Mouse (Mus musculus) granulocyte monocyte progenitor cell, adult 5-6 weeks (primary cell): ENCODE data around the gene Nprl3. TPM values are rescaled to one million over a fixed set of nuclear protein-coding genes. Genes with fewer than 3 reads are reported as not detected.
A peak's percentile ranks its signal among the peaks of the same experiment; 100 is the strongest.
"Not testable (repeated sequence)": the region's sequence is repeated elsewhere in the genome, so short reads cannot be mapped to it uniquely, and the experiment has no call there.

Experiments
- ATAC-seq: replicated peaks from 2 replicates; pipeline ENCODE4 v1.8.0; 2016; ENCODE audit warnings: mild to moderate bottlenecking, moderate TSS enrichment, inconsistent platforms; ENCODE audit not compliant: poor library complexity, severe bottlenecking
- total RNA-seq, 2 experiments: library from RNA; stranded (forward) in 1 of 2; stranded (reverse) in 1 of 2; fragments of 200-712, 200-1000 nt in 1 of 2; fragments of >200 nt in 1 of 2; fragmentation: Nextera tagmentation in 1 of 2; gene quantifications; 2 replicates each; pipeline ENCODE4 v1.2.3; 2014 to 2017

Gene Nprl3
- 25.3 and 28.6 TPM in 2 replicates for total RNA-seq (2014; fragmentation: Nextera tagmentation)
- total RNA-seq (2017), result 17.7 and 18.6 TPM in 2 replicates

DNA sequence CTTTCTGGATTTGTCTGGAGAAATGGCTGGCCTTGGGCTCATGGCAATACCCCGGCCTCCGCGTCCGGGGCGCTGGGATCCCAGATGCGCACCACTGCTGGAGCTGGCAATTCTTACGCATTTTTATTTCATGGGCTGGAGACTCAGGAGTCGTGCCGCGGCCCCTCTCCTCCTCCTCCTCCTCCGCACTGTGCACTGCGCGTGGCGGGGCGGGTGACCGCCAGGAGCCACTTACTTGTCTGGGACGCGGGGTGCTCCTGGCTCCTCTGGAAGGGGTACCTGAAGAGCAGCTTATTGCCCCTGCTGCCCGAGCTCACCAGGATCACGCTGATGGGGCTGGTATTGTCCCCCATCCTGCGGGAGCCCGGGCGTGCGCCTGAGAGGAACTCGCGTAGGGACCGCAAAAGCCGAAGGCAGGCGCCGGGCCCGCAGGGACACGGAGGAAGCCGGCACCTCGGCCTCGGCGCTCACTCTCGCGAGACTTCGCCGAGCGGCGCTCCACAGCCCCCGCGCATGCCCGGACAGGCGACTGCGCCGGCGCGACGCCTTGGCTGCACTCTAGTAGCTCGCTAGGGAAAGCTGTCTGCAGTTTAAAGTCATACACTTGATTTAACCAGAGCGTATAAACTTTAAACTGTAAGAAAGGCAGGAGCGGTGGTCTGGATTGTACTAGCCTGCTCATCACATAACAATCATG is at the start of gene Nprl3:
Gene Nprl3 (minus strand): TSS at position 520 of the 697 bp plus-strand sequence.
- peak; percentile 93 for ATAC-seq

DNA sequence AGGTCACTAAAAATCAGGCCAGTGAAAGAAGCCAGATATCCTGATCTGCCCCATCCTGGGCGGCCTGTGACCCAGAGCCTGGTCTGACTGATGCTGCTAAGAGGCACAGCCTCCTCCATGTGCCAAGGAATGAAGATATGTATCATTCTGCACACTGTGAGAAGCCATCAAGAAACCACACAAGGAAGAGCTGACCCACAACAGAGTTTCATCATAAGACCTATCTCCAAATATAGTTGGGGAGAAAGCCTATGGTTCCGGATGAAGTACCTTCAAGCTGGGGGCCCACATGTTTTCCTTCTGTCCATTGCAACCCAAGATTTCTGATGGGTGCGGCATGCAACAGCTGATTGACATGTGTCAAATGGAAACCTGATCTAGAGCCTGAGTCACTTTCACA is 48.5 kb upstream of the Nprl3 start:
- ATAC-seq, result peak; percentile 58

DNA sequence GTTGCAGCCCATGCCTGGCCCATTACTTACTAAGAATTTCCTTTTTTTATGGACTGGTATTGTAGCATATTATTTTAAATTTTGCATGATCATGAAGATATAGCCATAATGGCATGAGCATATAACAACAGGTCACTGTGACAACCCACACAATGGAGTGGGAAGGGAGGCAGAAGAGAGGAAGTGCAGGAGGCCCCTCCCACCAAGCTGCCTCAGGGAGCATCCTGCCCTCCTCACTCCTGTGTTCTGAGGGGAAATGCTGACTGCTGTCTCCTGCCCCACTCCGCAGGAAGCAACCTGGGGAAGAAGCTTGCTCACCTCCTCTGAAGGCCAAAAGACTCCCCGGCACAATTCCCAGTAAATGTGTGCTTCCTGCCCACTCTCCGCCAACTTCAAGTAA is 42.4 kb upstream of the Nprl3 start:
- peak; percentile 69 for ATAC-seq

DNA sequence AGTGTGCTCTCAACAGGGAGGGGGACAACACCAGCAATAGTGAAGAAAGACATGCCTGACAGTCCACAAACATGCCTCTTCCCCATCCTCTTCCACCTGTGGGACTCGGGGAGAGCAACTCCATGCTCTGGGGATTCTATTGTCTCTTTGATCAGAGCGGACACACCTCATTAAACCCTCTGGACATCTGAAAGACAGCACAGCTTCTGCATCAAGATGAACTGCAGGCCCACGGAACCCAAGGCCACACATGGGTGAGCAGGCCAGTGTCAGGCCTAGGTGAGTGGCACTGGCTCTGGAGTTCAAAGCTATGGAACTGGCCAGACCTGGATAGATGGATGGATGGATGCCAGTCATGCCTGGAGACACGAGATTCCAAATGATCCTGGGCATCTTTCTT is 41.9 kb upstream of the Nprl3 start:
- no peak for ATAC-seq

DNA sequence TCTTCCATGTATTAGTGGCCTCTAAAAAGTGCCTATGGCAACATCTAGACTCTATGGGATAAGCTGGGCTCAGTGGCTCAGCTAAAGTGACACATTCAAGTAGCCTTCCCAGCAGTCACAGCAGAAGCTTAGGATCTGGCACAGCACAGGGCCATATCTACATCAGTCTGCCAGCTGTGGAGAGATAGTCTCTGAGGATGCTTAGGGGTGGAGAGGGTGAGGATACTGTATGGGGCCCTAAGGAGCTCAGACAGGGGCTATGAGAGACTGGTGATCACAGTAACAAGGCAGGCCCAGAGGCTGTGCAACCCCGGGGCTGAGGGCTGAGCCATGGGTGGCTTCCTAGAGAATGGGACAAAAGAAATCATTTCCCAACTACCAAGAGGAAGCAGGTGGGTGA is 39.5 kb upstream of the Nprl3 start:
- no peak for ATAC-seq

DNA sequence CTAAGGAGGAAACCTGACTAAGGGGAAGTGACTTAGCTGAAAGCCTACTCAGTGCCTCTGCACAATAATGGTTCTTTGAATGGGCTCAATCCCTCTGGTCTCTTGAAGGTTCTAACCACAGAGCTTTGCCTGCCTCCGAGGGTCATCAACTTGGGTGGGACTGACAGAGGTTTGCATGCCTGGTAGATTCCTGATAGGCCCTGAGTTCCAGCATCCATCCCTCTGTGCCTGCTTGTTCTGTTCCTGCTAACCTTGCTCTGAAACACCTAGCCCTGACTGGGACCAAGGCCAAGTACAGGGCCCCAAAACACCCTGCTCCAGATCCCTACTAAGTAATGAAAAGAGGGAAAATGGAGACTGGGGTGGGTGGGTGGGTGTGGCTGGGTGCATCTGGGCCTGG is 35.9 kb upstream of the Nprl3 start:
- ATAC-seq, result no peak

DNA sequence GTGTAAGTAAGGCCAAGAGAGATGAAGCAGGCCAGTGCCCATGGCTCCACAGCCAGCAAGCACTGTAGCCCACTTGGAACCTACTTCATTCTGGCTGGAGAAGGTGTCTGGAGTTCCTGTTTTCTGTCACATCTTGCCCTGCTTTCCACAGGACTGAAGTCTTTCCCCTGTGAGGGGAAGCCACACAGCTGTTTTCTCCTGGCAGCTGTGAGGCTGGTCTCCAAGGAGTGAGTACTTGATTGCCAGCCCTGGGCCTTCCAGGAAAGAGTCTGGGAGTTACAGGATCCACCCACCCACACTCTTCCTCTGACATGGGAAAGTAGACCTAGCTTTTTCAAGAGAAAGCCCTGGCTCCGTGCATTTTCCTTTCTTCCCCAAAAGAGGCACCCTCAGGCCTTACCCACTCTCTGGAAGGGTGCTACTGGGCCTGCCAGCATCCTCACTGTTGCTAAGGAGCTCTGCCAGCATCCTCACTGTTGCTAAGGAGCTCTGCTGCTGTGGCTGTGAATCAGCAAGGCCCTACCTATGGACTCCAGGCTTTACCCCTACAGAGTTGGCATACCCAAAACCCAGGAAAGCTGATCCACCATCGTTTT is 35.4 kb upstream of the Nprl3 start:
- ATAC-seq, result no peak

DNA sequence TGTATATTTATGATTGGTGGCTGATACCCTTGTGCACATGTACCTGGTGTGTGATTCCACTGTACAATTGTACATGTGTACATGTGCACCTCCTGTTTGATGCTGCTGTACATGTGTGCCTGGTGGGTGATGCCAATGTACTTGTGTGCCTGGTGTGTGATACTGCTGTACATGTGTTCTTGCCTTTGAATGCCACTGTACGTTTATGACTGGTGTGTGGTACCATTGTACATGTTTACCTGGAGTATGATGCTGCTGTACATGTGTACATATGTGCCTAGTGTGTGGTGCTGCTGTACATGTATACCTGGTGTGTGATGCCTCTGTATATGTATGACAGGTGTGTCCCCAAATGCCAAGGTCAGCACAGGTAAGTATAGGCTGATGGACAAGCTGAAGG is 34.0 kb upstream of the Nprl3 start:
- no peak for ATAC-seq

DNA sequence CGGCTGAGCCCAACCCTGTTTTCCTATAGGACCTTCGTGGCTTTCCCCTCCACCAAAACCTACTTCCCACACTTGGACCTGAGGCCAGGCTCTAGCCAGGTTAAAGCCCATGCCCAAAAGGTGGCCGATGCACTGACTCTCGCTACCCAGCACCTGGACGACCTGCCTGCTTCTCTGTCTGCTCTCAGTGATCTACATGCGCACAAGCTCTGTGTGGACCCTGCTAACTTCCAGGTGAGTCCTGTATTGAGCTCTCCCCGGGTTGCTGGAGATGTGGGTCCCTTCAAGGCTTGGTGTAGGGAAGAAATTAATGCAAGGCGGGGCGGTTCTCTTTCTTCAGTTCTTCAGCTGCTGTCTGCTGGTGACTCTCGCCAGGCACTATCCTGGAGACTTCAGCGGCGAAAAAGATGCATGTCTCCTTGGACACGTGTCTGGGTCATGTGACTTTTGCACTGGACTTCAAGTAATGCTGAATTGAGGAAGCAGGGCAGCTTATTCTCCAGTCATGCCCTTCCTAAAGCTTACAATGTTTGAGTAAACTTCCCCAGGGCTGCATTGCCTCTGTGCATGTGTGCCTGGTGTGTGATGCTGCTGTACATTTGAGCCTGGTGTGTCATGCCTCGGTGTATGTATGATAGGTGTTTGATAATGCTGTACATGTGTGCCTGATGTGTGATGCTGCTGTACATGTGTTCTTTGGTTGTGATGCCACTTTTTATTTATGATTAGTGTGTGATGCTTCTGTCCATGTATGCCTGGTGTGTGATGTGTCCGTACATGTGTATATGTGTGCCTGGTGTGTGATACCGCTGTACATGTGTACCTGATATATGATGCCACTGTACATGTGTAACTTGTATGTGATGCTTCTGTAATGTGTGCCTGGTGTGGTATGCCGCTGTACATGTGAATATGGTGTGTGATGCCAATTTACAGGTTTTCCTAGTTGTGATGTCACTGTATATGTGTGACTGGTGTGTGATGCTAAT is 33.1 kb upstream of the Nprl3 start:
- peak; percentile 55 for ATAC-seq

DNA sequence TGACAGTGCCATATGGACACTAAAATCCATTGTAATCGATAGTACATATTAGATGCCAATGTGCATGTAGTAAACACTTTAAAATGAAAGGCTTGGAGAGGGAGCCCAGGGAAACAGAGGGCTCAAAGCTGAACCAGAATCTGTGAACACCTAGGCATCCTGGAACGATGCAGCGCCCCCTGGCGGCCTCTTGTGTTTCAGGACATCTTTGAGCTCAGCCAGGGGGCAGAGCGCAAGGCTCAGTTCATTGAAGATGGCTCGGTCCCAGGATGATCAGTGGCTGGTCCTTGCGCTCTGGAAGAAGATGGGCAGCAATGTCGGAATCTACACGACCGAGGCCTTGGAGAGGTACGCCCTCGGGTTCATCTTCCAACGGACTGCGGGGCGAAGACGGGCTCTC is 32.4 kb upstream of the Nprl3 start, which contains the start of gene Hbq1a:
Gene Hbq1a (plus strand): TSS at position 205 of the 400 bp plus-strand sequence.
- peak; percentile 73 for ATAC-seq

DNA sequence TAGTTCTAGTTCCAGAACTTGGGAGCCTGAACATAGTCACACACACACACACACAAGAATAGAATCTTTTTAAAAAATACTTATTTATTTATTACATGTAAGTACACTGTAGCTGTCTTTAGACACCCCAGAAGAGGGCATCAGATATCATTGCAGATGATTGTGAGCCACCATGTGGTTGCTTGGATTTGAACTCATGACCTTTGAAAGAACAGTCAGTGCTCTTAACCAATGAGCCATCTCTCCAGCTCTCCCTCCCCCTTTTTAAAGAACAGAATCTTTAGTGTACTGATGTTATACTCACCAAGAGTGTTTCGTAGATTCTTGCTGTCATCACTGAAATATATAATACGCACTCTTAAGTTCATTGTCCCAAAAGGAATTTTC is 31.0 kb upstream of the Nprl3 start:
- no peak for ATAC-seq

DNA sequence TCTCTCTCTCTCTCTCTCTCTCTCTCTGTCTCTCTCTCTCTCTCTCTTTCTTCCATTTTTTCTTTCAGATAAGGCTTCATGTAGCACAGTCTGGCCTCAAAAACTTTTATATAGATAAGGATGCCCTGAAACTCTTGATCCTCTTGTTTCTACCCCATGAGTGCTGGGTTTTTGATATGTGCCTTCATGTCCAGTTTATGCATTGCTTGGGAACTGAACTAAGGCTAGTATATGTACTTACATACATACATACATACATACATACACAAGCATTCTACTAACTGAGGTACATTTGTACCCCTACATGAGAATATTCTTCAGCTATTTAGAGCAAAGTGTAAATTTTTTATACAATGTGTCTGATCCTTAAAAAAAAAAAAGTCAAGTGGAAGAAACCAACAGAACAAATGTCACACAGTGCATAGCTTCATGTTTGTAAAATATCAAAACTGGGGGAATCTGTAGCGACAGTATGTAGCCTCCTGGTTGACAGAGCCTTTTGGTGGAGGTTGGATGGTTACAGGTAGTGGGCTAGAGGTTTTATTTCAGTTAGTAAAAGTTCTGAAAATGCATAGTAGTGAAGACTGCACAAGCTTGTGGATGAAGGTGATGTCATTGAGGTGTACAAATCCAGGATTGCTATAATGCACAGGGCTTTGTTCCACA is 30.5 kb upstream of the Nprl3 start:
- no peak for ATAC-seq

DNA sequence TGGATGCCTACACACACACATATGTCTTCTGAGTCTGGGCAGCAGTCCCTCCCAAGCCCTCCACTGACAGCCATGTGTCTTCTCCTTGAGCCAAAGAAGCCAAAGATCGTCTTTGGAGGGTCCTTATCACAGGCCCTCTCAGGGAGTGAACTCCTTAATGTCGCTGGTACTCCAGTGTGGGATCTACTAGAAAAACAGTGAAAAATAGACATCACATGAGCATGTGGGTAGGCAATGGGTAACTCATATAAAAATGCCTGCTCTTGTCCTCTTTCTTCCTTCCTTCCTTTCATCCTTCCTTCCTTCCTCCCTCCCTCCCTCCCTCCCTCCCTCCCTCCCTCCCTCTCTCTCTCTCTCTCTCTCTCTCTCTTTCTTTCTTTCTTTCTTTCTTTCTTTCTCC is 29.9 kb upstream of the Nprl3 start:
- ATAC-seq, result not testable (repeated sequence)

DNA sequence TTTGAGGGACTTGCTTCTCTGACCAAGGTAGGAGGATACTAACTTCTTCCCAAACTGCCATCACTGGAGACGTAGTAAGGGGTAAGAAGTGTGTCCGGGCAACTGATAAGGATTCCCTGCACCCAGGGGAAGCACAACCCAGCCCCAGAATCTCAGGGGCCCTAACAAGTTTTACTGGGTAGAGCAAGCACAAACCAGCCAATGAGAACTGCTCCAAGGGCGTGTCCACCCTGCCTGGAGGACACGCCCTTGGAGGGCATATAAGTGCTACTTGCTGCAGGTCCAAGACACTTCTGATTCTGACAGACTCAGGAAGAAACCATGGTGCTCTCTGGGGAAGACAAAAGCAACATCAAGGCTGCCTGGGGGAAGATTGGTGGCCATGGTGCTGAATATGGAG is 28.7 kb upstream of the Nprl3 start, which contains the start of gene Hba-a2:
Gene Hba-a2 (plus strand): TSS at position 287 of the 400 bp plus-strand sequence.
- ATAC-seq, result peak; percentile 31; the same call in 1 of the 2 replicates

DNA sequence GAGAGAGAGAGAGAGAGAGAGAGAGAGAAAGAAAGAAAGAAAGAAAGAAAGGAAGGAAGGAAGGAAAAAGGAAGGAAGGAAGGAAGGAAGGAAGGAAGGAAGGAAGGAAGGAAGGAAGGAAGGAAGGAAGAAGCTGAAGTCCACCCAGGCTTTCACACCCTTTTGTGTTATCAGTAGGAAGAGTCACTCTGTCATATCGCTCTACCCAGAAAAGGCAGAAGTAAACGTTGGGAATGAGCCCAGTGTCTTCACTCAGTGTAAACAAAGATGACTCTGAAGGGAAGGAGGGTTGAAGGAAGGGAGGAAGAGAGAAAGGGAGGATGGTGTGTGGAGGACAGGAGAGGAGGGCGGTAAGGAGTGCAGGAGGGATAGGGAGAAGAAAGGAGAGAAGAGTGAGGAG is 26.0 kb upstream of the Nprl3 start:
- not testable (repeated sequence) for ATAC-seq

DNA sequence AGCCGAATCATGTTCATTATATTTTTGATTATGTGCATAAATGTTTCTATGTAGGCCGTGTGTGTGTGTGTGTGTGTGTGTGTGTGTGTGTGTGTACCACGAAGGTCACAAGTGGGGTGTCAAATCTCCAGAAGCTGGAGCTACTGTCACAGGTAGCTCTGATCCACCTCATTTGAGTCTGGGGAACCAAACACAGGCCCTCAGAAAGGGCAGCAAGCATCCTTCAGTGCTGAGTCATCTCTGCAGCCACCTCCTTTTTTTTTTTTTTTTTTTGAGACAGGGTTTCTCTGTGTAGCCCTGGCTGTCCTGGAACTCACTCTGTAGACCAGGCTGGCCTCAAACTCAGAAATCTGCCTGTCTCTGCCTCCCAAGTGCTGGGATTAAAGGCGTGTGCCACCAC is 25.3 kb upstream of the Nprl3 start:
- ATAC-seq, result not testable (repeated sequence)

DNA sequence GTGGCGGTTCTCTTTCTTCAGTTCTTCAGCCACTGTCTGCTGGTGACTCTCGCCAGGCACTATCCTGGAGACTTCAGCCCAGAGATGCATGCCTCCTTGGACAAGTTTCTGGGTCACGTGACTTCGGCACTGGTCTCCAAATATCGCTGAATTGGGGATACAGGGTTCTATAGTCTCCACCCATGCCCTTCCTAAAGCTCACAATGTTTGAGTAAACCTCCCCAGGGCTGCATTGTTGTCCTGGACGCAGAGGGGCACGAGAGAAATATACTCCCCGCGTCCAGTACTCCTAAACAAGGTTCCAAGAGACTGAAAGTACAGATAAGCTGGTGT is 20.0 kb upstream of the Nprl3 start:
- ATAC-seq, result no peak

DNA sequence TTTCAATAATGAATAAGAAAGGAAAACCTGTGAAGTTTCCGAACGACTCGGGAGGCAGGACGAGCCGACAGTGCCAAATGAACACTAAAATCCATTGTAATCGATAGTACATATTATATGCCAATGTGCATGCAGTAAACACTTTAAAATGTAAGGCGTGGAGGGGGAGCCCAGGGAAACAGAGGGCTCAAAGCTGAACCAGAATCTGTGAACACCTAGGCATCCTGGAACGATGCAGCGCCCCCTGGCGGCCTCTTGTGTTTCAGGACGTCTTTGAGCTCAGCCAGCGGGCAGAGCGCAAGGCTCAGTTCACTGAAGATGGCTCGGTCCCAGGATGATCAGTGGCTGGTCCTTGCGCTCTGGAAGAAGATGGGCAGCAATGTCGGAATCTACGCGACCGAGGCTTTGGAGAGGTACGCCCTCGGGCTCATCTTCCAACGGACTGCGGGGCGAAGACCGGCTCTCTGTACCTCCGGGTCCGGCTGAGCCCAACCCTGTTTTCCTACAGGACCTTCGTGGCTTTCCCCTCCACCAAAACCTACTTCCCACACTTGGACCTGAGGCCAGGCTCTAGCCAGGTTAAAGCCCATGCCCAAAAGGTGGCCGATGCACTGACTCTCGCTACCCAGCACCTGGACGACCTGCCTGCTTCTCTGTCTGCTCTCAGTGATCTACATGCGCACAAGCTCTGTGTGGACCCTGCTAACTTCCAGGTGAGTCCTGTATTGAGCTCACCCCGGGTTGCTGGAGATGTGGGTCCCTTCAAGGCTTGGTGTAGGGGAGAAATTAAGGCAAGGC is 19.4 kb upstream of the Nprl3 start, which contains the start of gene Hbq1b:
Gene Hbq1b (plus strand): TSS at position 271 of the 798 bp plus-strand sequence.
- ATAC-seq, result peak; percentile 77

DNA sequence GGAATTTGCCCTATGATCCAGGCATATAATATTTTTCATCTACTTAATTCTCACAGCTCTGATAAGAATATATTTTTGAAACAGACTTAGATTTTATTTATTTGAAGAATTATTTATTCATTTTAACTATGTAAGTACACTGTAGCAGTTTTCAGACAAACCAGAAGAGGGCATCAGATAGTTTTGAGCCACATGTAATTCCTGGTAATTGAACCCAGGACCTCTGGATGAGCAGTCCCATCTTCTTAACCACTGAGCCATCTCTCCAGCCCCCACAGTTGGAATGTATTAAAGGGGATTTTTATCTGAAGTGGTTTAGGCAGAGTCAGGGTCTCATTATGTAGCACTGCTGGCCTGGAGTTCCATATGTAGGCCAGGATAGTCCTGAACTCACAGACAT is 18.4 kb upstream of the Nprl3 start:
- ATAC-seq, result not testable (repeated sequence)
